Mouse (Mus musculus): ENCODE measurements around the gene Heg1. TPM values are rescaled to one million over a fixed set of nuclear protein-coding genes. Genes with fewer than 3 reads are reported as not detected.

Heg1 gene
- polyA plus RNA-seq, 1 experiment from 2014 or later, result 11.7 TPM

- ATAC-seq (ENCODE audit: low FRiP score, low read depth), result no peak
- Histone ChIP-seq H3K4me2 (no peak overlapping the region), H3K4me3 (no peak overlapping the region), H3K27me3 (no peaks in the 10 kb centered on the region), H3K27ac (replicated peaks) (no peak overlapping the region), H3K36me3 (no peaks in the 10 kb centered on the region), H3K9me3 (no peaks in the 10 kb centered on the region), H3K9ac (no peak overlapping the region), H3K4me1 (replicated peaks) (no peaks in the 10 kb centered on the region)
- 72% methylated on average over 8 of the region's 8 CpGs for WGBS
Observed at GRCm38 (mm10) chr16:33755293-33755692, 71.1 kb downstream of the Heg1 start.

- Histone ChIP-seq H3K27ac (replicated peaks) (no peak overlapping the region), H3K9ac (no peak overlapping the region), H3K4me3 (no peak overlapping the region), H3K4me2 (no peak overlapping the region), H3K9me3 (no peaks in the 10 kb centered on the region), H3K27me3 (no peaks in the 10 kb centered on the region), H3K4me1 (replicated peaks) (no peaks in the 10 kb centered on the region), H3K36me3 (no peaks in the 10 kb centered on the region)
- ATAC-seq (ENCODE audit: low FRiP score, low read depth), result no peak
- WGBS, result 67% methylated on average over 16 of the region's 16 CpGs
Observed at GRCm38 (mm10) chr16:33755961-33756360, 71.8 kb downstream of the Heg1 start.

GRCm38 (mm10) chr16:33756396-33756795 is 72.2 kb downstream of the Heg1 start:
- Histone ChIP-seq H3K9me3 (no peaks in the 10 kb centered on the region), H3K4me1 (replicated peaks) (no peaks in the 10 kb centered on the region), H3K36me3 (no peaks in the 10 kb centered on the region), H3K4me2 (no peak overlapping the region), H3K4me3 (no peak overlapping the region), H3K9ac (no peak overlapping the region), H3K27ac (replicated peaks) (no peak overlapping the region), H3K27me3 (no peaks in the 10 kb centered on the region)
- no peak for ATAC-seq (ENCODE audit: low FRiP score, low read depth)
- 59% methylated on average over 6 of the region's 6 CpGs for WGBS

GRCm38 (mm10) chr16:33759207-33759606 is 75.0 kb downstream of the Heg1 start:
- Histone ChIP-seq H3K9me3 (no peaks in the 10 kb centered on the region), H3K4me2 (no peak overlapping the region), H3K9ac (no peak overlapping the region), H3K4me3 (no peak overlapping the region), H3K4me1 (replicated peaks) (peaks cover 2% of the 10 kb centered on the region), H3K27ac (replicated peaks) (no peak overlapping the region), H3K27me3 (no peaks in the 10 kb centered on the region), H3K36me3 (no peaks in the 10 kb centered on the region)
- 95% methylated on average over 7 of the region's 7 CpGs for WGBS
- ATAC-seq (ENCODE audit: low FRiP score, low read depth), result no peak

DNA sequence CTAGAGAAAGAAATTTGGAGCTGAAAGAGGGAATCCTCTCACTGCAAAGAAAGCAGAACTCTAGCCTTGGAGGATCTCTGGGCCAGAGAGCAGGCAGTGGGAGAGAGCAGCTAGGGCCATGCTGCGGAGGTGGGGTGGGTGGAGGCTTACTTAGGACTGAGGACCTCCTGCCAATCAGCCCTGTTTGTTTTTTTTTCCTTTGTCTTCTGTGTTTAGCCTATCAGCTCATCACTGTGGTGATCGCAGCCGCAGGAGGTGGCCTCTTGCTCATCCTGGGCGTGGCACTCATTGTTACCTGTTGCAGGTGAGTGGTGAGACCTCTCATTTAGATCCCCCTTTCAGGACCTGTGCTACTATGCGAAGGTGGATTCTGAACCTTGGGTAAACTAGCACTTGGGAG is 76.4 kb downstream of the Heg1 start:
- no peaks in the 10 kb centered on the region for H3K9me3 ChIP-seq
- H3K9ac ChIP-seq, result no peak overlapping the region
- no peaks in the 10 kb centered on the region for H3K36me3 ChIP-seq
- no peak overlapping the region for H3K27ac ChIP-seq (replicated peaks)
- no peak overlapping the region for H3K4me3 ChIP-seq
- ATAC-seq (ENCODE audit: low FRiP score, low read depth), result no peak
- 43% methylated on average over 5 of the region's 5 CpGs for WGBS
- no peaks in the 10 kb centered on the region for H3K27me3 ChIP-seq
- H3K4me2 ChIP-seq, result peak overlapping the region; percentile 21
- H3K4me1 ChIP-seq (replicated peaks), result peaks cover 10% of the 10 kb centered on the region

DNA sequence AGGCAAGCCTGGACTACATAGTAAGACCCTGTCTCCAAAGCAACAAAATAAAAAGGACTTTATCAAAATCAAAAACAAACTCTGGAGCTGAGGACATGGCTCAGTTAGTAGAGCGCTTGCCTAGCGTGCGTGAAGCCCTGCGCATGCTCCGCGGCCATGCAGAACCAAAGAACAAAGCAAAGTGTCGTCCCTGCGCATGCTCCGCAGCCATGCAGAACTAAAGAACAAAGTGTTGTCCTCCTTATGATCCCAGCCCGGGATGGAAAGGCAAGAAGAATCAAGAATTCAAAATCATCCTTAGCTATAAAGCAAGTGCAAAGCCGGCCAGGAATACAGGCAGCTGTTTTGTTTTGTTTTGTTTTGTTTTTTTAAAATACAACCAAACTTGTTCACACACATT is 76.8 kb downstream of the Heg1 start:
- H3K4me1 ChIP-seq (replicated peaks), result peaks cover 10% of the 10 kb centered on the region
- no peaks in the 10 kb centered on the region for H3K36me3 ChIP-seq
- peak overlapping the region; percentile 21 for H3K4me2 ChIP-seq
- no peak overlapping the region for H3K27ac ChIP-seq (replicated peaks)
- H3K27me3 ChIP-seq, result no peaks in the 10 kb centered on the region
- H3K9ac ChIP-seq, result no peak overlapping the region
- H3K9me3 ChIP-seq, result no peaks in the 10 kb centered on the region
- WGBS, result 45% methylated on average over 11 of the region's 11 CpGs
- no peak overlapping the region for H3K4me3 ChIP-seq
- ATAC-seq (ENCODE audit: low FRiP score, low read depth), result no peak

GRCm38 (mm10) chr16:33764501-33765193 is 80.5 kb downstream of the Heg1 start:
- H3K4me1 ChIP-seq (replicated peaks), result peaks cover 10% of the 10 kb centered on the region
- WGBS, result 35% methylated on average over 12 of the region's 12 CpGs
- H3K9me3 ChIP-seq, result no peaks in the 10 kb centered on the region
- no peak overlapping the region for H3K4me3 ChIP-seq
- no peak overlapping the region for H3K9ac ChIP-seq
- H3K4me2 ChIP-seq, result peak overlapping the region; percentile 41
- no peaks in the 10 kb centered on the region for H3K27me3 ChIP-seq
- H3K27ac ChIP-seq (replicated peaks), result peak overlapping the region; percentile 35
- no peaks in the 10 kb centered on the region for H3K36me3 ChIP-seq
- peak; percentile 61; the same call in 1 of the 2 replicates for ATAC-seq (ENCODE audit: low FRiP score, low read depth)

DNA sequence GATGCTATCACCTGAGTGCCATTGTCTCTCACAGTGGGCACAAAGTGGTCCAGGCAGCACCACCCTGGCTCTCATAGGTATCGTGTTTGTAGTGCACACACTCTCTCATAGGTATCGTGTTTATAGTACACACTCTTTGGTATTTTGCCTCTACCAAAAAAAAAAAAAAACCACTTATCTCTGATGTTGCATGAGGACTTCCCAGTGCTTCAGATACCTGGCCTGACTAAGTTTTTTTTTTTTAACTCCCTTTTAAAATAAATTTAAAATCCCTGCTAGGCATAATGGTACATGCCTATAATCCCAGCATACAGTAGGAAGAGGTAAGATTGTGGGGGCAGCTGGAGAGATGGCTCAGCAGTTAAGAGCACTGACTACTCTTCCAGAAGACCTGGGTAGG is 81.3 kb downstream of the Heg1 start:
- 100% methylated on average over 2 of the region's 2 CpGs for WGBS

GRCm38 (mm10) chr16:33766309-33766708 is 82.1 kb downstream of the Heg1 start:
- Histone ChIP-seq H3K4me1 (replicated peaks) (peaks cover 10% of the 10 kb centered on the region), H3K4me2 (no peak overlapping the region), H3K27ac (replicated peaks) (no peak overlapping the region), H3K9ac (no peak overlapping the region), H3K36me3 (no peaks in the 10 kb centered on the region), H3K9me3 (no peaks in the 10 kb centered on the region), H3K27me3 (no peaks in the 10 kb centered on the region), H3K4me3 (no peak overlapping the region)
- WGBS, result 87% methylated on average over 12 of the region's 12 CpGs
- ATAC-seq (ENCODE audit: low FRiP score, low read depth), result no peak

More for the DNA sequence above, 81.3 kb downstream of the Heg1 start:
- no peak for ATAC-seq (ENCODE audit: low FRiP score, low read depth)
- H3K36me3 ChIP-seq, result no peaks in the 10 kb centered on the region
- H3K4me3 ChIP-seq, result no peak overlapping the region
- H3K27me3 ChIP-seq, result no peaks in the 10 kb centered on the region
- no peak overlapping the region for H3K9ac ChIP-seq
- no peaks in the 10 kb centered on the region for H3K9me3 ChIP-seq
- peaks cover 10% of the 10 kb centered on the region for H3K4me1 ChIP-seq (replicated peaks)
- no peak overlapping the region for H3K4me2 ChIP-seq
- no peak overlapping the region for H3K27ac ChIP-seq (replicated peaks)

DNA sequence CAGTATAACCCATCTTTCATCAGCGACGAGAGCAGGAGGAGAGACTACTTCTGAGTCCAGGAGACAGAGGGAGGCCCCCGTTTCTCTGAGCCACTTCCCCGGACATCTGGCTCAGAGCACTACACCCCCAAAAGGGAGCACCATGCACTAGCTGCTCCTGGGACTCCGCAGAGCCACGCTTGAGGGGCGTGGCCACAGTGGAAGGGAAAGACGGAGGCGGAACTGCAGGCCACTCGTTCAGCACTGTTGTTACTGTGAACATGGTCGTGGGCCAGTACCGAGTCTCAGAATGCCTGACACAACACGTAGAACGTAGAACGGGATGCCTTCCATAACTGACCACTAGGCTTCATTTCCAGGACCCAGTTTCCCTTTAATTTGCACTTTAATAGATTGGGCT is 82.6 kb downstream of the Heg1 start:
- Histone ChIP-seq H3K9me3 (no peaks in the 10 kb centered on the region), H3K4me3 (no peak overlapping the region), H3K36me3 (no peaks in the 10 kb centered on the region), H3K4me1 (replicated peaks) (peaks cover 10% of the 10 kb centered on the region), H3K27me3 (no peaks in the 10 kb centered on the region), H3K9ac (no peak overlapping the region), H3K4me2 (no peak overlapping the region), H3K27ac (replicated peaks) (no peak overlapping the region)
- no peak for ATAC-seq (ENCODE audit: low FRiP score, low read depth)
- WGBS, result 70% methylated on average over 15 of the region's 15 CpGs

DNA sequence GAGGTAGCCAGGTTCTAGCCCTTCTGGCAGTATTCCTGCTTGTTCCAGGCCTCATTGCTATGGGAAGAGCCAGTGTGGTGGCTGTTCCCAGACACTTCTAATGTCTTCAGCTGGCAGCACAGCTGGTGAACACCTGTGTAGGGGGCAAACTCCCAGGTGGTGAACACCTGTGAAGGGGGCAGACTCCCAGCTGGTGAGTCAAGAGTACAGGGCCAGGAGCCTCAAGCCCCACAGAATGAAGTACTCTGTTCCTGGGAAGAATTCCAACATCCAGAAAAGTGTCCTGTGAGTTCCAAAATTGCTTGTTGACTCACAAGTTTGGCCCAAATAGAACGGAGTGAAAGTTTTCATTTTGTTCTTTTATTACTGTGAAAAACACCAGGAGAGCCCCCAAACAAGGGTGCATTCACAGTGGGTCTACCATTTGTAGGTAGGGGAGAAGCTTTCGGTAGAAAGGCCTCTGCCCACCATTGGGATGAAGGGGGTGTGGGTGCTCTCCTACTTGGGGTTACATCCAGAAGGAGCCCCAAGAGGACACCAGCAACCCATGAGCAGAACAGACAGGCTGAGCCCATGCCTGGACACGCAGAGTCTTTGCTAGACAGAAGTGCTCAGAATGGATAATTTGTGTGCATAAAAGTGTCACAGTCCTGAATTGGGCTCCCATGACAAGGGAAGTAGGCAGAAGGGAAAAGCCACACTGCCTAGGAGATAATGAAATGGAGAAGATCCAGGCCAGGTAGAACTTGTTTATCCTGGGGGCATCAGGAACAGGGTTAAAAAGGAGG is 84.5 kb downstream of the Heg1 start:
- Histone ChIP-seq H3K4me3 (no peak overlapping the region), H3K27ac (replicated peaks) (no peak overlapping the region), H3K9me3 (no peaks in the 10 kb centered on the region), H3K4me1 (replicated peaks) (peaks cover 10% of the 10 kb centered on the region), H3K9ac (no peak overlapping the region), H3K36me3 (no peaks in the 10 kb centered on the region), H3K4me2 (no peak overlapping the region), H3K27me3 (no peaks in the 10 kb centered on the region)
- no peak for ATAC-seq (ENCODE audit: low FRiP score, low read depth)
- WGBS, result 89% methylated on average over 3 of the region's 3 CpGs

GRCm38 (mm10) chr16:33769848-33770247 is 85.7 kb downstream of the Heg1 start:
- Histone ChIP-seq H3K9ac (no peak overlapping the region), H3K36me3 (no peaks in the 10 kb centered on the region), H3K4me2 (no peak overlapping the region), H3K9me3 (no peaks in the 10 kb centered on the region), H3K27ac (replicated peaks) (no peak overlapping the region), H3K4me1 (replicated peaks) (peaks cover 2% of the 10 kb centered on the region; the same call in 1 of the 2 replicates), H3K27me3 (no peaks in the 10 kb centered on the region), H3K4me3 (no peak overlapping the region)
- no peak for ATAC-seq (ENCODE audit: low FRiP score, low read depth)
- 94% methylated on average over 7 of the region's 7 CpGs for WGBS

Data from hindbrain, embryonic 15.5 days (tissue).